Mouse (Mus musculus): ENCODE measurements around the gene Vamp1.
A peak's percentile ranks its signal among the peaks of the same experiment; 100 is the strongest.
"Not testable (repeated sequence)": the region's sequence is repeated elsewhere in the genome, so short reads cannot be mapped to it uniquely, and the experiment has no call there.

The Vamp1 gene

GRCm38 (mm10) chr6:125252711-125253110 is 37.4 kb downstream of the Vamp1 start:
- DNase-seq = no peak

GRCm38 (mm10) chr6:125253863-125254715 is 38.7 kb downstream of the Vamp1 start:
- DNase-seq = no peak

- peak; percentile 33 for DNase-seq
These were observed 40.2 kb downstream of the Vamp1 start for GRCm38 (mm10) chr6:125255516-125256044.

- no peak for DNase-seq
These were observed 41.0 kb downstream of the Vamp1 start for GRCm38 (mm10) chr6:125256222-125256966.

- DNase-seq = no peak
These were observed 44.7 kb downstream of the Vamp1 start for GRCm38 (mm10) chr6:125260006-125260555.

- no peak for DNase-seq
These were observed 48.9 kb downstream of the Vamp1 start for GRCm38 (mm10) chr6:125264219-125264618.

- peak; percentile 81 for DNase-seq
These were observed 49.9 kb downstream of the Vamp1 start for GRCm38 (mm10) chr6:125265239-125265638.

GRCm38 (mm10) chr6:125266091-125266490 is 50.7 kb downstream of the Vamp1 start:
- DNase-seq = peak; percentile 30

GRCm38 (mm10) chr6:125266600-125266999 is 51.2 kb downstream of the Vamp1 start:
- peak; percentile 32 for DNase-seq

GRCm38 (mm10) chr6:125267469-125267868 is 52.1 kb downstream of the Vamp1 start:
- no peak for DNase-seq

- DNase-seq = no peak
These were observed 53.4 kb downstream of the Vamp1 start for GRCm38 (mm10) chr6:125268799-125269198.

GRCm38 (mm10) chr6:125271455-125272227 is 56.3 kb downstream of the Vamp1 start:
- DNase-seq = peak; percentile 88

- DNase-seq = no peak
These were observed 57.0 kb downstream of the Vamp1 start for GRCm38 (mm10) chr6:125272228-125272785.

- peak; percentile 43 for DNase-seq
These were observed 59.7 kb downstream of the Vamp1 start for GRCm38 (mm10) chr6:125274841-125275563.

GRCm38 (mm10) chr6:125279729-125280128 is 64.4 kb downstream of the Vamp1 start:
- DNase-seq = no peak

- not testable (repeated sequence) for DNase-seq
These were observed 67.4 kb downstream of the Vamp1 start for GRCm38 (mm10) chr6:125282721-125283120.

- no peak for DNase-seq
These were observed 68.9 kb downstream of the Vamp1 start for GRCm38 (mm10) chr6:125284250-125284649.

- no peak for DNase-seq
These were observed 69.4 kb downstream of the Vamp1 start for GRCm38 (mm10) chr6:125284751-125285150.

GRCm38 (mm10) chr6:125285890-125286289 is 70.5 kb downstream of the Vamp1 start, which contains the start of gene Tuba3a:
Gene Tuba3a, minus strand, starts transcription at chr6:125286042.
- DNase-seq = no peak

GRCm38 (mm10) chr6:125286944-125287343 is 71.6 kb downstream of the Vamp1 start:
- no peak for DNase-seq

- no peak for DNase-seq
These were observed 73.4 kb downstream of the Vamp1 start for GRCm38 (mm10) chr6:125288730-125289129.

Data from thymus, postnatal 25 days (tissue).